Mouse (Mus musculus) ES-E14 (cell line): ENCODE measurements around the gene Sox5. TPM values are rescaled to one million over a fixed set of nuclear protein-coding genes. Genes with fewer than 3 reads are reported as not detected.

Experiments
- DNase-seq: peaks from one replicate; pipeline ENCODE4 v3.0.0-alpha.2; 2013; ENCODE audit warnings: low read depth, low spot score
- H3K27ac ChIP-seq: 2 replicates; pipeline ENCODE4 v1.5.1; 2012; ENCODE audit warnings: low read depth, mild to moderate bottlenecking, low read length, moderate library complexity, mixed read lengths; ENCODE audit not compliant: poor library complexity, insufficient read depth, severe bottlenecking
- H3K36me3 ChIP-seq: 2 replicates; pipeline ENCODE4 v1.6.1; 2012; ENCODE audit warnings: mild to moderate bottlenecking, low read length, moderate library complexity, mixed read lengths; ENCODE audit not compliant: control insufficient read depth, poor library complexity, insufficient read depth, severe bottlenecking
- H3K4me1 ChIP-seq, 2 experiments: fragments of 150-350 bp in 1 of 2; sonication (generic) in 1 of 2; 2 replicates each; pipeline ENCODE4 v1.6.1; 2012; ENCODE audit warnings: low read length in 2 of 2, mild to moderate bottlenecking in 1 of 2, mixed read lengths in 1 of 2; ENCODE audit not compliant: control insufficient read depth in 2 of 2, insufficient read depth in 2 of 2, poor library complexity in 1 of 2
- H3K4me3 ChIP-seq, 2 experiments: fragments of 150-350 bp in 1 of 2; sonication (generic) in 1 of 2; 2 replicates each; pipeline ENCODE4 v1.5.1; 2012; ENCODE audit warnings: low read length in 2 of 2, low read depth in 1 of 2, mild to moderate bottlenecking in 1 of 2, mixed read lengths in 1 of 2; ENCODE audit not compliant: insufficient read depth in 1 of 2, poor library complexity in 1 of 2, severe bottlenecking in 1 of 2
- H3K9ac ChIP-seq: 2 replicates; pipeline ENCODE4 v1.6.1; 2012; ENCODE audit warnings: low read depth, mild to moderate bottlenecking, low read length, mixed read lengths; ENCODE audit not compliant: poor library complexity, insufficient read depth, severe bottlenecking
- H3K9me3 ChIP-seq: fragments of 150-350 bp; sonication (generic); 2 replicates; pipeline ENCODE4 v1.6.1; 2012; ENCODE audit warnings: low read depth, mild to moderate bottlenecking, low read length; ENCODE audit not compliant: control insufficient read depth, insufficient read depth
- CHD2 ChIP-seq: IDR thresholded peaks from 2 replicates; pipeline ENCODE4 v1.6.1; 2014; ENCODE audit warnings: mild to moderate bottlenecking, low read depth, low read length, inconsistent platforms
- HCFC1 ChIP-seq: IDR thresholded peaks from 2 replicates; pipeline ENCODE4 v1.6.1; 2012; ENCODE audit warnings: low read length, inconsistent platforms, borderline replicate concordance; ENCODE audit not compliant: insufficient read depth
- MAFK ChIP-seq: IDR thresholded peaks from 2 replicates; pipeline ENCODE4 v1.6.1; 2014; ENCODE audit warnings: mild to moderate bottlenecking, low read depth, low read length, inconsistent platforms; ENCODE audit not compliant: insufficient read depth
- ZC3H11A ChIP-seq: IDR thresholded peaks from 2 replicates; pipeline ENCODE4 v1.6.1; 2012; ENCODE audit warnings: low read depth, mild to moderate bottlenecking, inconsistent platforms, low read length, borderline replicate concordance
- ZNF384 ChIP-seq: IDR thresholded peaks from 2 replicates; pipeline ENCODE4 v1.6.1; 2012; ENCODE audit warnings: low read depth, low read length, inconsistent platforms
- in situ Hi-C, 2 experiments: fragments of 600-800 bp; cut with MboI; formaldehyde crosslinking; loops; one replicate each; pipeline ENCODE4 v1.15.1; 2025; ENCODE audit warnings: low sequenced_read_pairs in 2 of 2, inconsistent platforms in 1 of 2; ENCODE audit not compliant: unreplicated experiment in 2 of 2
- total RNA-seq: library from RNA; depleted of rRNA; stranded (reverse); fragments of 300-350 nt; gene quantifications from 2 replicates; pipeline ENCODE4 v1.2.3, GENCODE M21; 2012

Sox5 gene
- total RNA-seq, 1 experiment = 0.36 TPM

- no peaks in the 10 kb centered on the region for H3K36me3 ChIP-seq
- H3K4me3 ChIP-seq = no peak overlapping the region
- no peak overlapping the region for H3K27ac ChIP-seq
- H3K4me1 ChIP-seq = no peaks in the 10 kb centered on the region
- in situ Hi-C loops = no loop called here
- no peak for DNase-seq
- TF ChIP-seq HCFC1 (no peak), MAFK (no peak), CHD2 (no peak), ZNF384 (no peak), ZC3H11A (no peak)
- no peaks in the 10 kb centered on the region for H3K9me3 ChIP-seq
- no peak overlapping the region for H3K9ac ChIP-seq
These were observed 605.1 kb downstream of the Sox5 start for GRCm38 (mm10) chr6:144176674-144177073.

DNA sequence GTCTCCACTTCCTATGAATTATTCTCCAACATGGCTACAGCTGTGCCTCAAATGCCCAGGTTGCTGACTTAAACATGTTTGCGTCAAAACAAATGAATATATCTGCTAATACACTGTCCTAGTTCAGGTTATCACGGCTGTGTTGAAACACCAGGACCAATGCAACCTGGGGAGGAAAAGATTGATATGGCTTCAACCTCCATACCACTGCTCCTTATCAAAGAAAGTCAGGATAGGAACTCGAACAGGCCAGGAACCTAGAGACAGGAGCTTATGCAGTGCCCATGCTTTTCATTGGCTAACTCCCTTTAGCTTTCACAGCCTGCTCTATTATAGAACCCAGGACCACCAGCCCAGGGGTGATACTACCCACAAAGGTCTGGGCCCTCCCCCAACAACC lies 606.2 kb downstream of the Sox5 start:
- no peaks in the 10 kb centered on the region for H3K4me1 ChIP-seq
- no peak overlapping the region for H3K4me3 ChIP-seq
- no peaks in the 10 kb centered on the region for H3K36me3 ChIP-seq
- no peaks in the 10 kb centered on the region for H3K9me3 ChIP-seq
- no peak for DNase-seq
- in situ Hi-C loops = no loop called here
- no peak overlapping the region for H3K9ac ChIP-seq
- TF ChIP-seq HCFC1 = no peak
- no peak for TF ChIP-seq MAFK
- TF ChIP-seq ZNF384 = no peak
- TF ChIP-seq ZC3H11A = no peak
- TF ChIP-seq CHD2 = no peak
- H3K27ac ChIP-seq = no peak overlapping the region

DNA sequence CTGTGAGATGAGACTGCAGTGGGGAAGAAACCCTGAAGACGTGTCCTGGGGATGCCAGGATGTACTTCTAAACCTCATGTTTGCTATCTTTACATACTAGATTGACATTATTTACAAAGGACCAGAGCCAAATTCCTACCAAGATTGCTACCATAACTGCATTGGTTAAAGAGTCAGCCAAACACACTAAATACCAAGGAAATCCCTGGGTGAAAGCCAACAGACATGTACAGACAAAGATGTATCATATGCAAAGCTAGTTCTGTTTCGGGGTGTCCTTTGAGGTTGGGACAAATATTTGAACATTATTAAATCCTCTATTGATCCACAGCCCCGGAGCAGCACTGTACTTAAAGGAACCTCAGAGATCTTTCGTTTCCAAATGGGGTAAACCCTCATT lies 611.2 kb downstream of the Sox5 start:
- H3K4me1 ChIP-seq = no peaks in the 10 kb centered on the region
- H3K9ac ChIP-seq = no peak overlapping the region
- in situ Hi-C loops = no loop called here
- TF ChIP-seq MAFK (no peak), HCFC1 (no peak), ZC3H11A (no peak), CHD2 (no peak), ZNF384 (no peak)
- no peak overlapping the region for H3K27ac ChIP-seq
- no peaks in the 10 kb centered on the region for H3K36me3 ChIP-seq
- no peak overlapping the region for H3K4me3 ChIP-seq
- no peaks in the 10 kb centered on the region for H3K9me3 ChIP-seq
- DNase-seq = no peak

- TF ChIP-seq MAFK = no peak
- no peak for TF ChIP-seq CHD2
- TF ChIP-seq ZNF384 = no peak
- TF ChIP-seq HCFC1 = no peak
- no peak for TF ChIP-seq ZC3H11A
- Histone ChIP-seq H3K4me3 (no peak overlapping the region), H3K9me3 (no peaks in the 10 kb centered on the region), H3K36me3 (no peaks in the 10 kb centered on the region), H3K4me1 (no peaks in the 10 kb centered on the region), H3K9ac (no peak overlapping the region), H3K27ac (no peak overlapping the region)
- no peak for DNase-seq
- in situ Hi-C loops = no loop called here
These were observed 612.0 kb downstream of the Sox5 start for GRCm38 (mm10) chr6:144169791-144170190.
